Mouse (Mus musculus): ENCODE measurements around the gene Fgfr2. TPM values are rescaled to one million over a fixed set of nuclear protein-coding genes. Genes with fewer than 3 reads are reported as not detected.

Gene Fgfr2
- polyA plus RNA-seq, 1 experiment from 2014 or later, result 169 TPM

DNA sequence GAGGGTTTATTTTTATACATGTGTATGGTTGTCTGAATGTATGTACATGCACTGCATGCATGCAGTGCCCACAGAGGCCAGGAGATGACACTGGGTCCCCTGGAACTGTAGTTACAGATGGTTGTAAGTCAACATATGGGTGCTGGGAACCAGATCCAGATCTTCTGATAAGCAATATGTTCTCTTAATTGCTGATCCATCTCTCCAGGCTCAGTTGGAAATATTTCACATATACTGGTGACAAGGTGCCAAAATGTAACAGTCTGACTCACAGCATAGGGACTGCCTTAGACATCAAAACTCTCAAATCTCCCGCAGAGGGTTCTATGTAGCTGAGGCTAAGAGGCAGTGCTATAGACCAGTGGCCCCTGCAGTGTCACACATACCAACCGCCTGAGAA lies 646.7 kb downstream of the Fgfr2 start:
- Histone ChIP-seq H3K9me3 (ENCODE audit: control insufficient read depth, low read depth, low read length) (no peaks in the 10 kb centered on the region), H3K36me3 (ENCODE audit: control insufficient read depth, insufficient read depth, low read length) (no peaks in the 10 kb centered on the region), H3K27ac (ENCODE audit: low read length) (no peak overlapping the region), H3K9ac (replicated peaks; ENCODE audit: low read depth, low read length) (no peak overlapping the region), H3K4me2 (replicated peaks; ENCODE audit: low read depth, low read length) (no peak overlapping the region), H3K27me3 (ENCODE audit: control insufficient read depth, insufficient read depth, low read length) (no peaks in the 10 kb centered on the region), H3K4me1 (ENCODE audit: control insufficient read depth, insufficient read depth, low read length) (no peaks in the 10 kb centered on the region), H3K4me3 (ENCODE audit: low read depth, low read length) (no peak overlapping the region)
- WGBS, result 90% methylated on average over 2 of the region's 2 CpGs
- ATAC-seq (ENCODE audit: insufficient number of reproducible peaks, insufficient read depth, low FRiP score, low read depth), result no peak

DNA sequence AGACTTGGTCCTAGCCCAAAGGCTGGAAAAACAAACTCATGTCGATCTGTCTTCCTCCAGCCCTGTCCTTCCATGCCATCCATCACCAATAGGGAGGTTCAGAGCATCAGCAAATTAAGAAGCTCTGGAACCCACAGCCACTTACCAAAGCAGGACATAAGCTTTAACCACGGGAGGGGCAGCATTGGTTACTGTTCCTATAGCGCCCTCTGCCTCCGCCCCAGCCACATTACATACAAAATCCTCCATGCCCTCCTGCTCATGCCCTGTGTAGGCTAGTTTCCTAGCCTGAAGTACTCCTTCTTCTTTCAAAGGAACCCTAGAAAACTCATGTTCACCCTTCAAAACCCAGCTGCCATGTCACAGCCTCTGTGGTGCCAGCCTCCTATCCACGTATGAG lies 648.1 kb downstream of the Fgfr2 start:
- ATAC-seq (ENCODE audit: insufficient number of reproducible peaks, insufficient read depth, low FRiP score, low read depth), result no peak
- Histone ChIP-seq H3K36me3 (ENCODE audit: control insufficient read depth, insufficient read depth, low read length) (no peaks in the 10 kb centered on the region), H3K9ac (replicated peaks; ENCODE audit: low read depth, low read length) (no peak overlapping the region), H3K9me3 (ENCODE audit: control insufficient read depth, low read depth, low read length) (no peaks in the 10 kb centered on the region), H3K27ac (ENCODE audit: low read length) (no peak overlapping the region), H3K4me2 (replicated peaks; ENCODE audit: low read depth, low read length) (no peak overlapping the region), H3K4me3 (ENCODE audit: low read depth, low read length) (no peak overlapping the region), H3K4me1 (ENCODE audit: control insufficient read depth, insufficient read depth, low read length) (no peaks in the 10 kb centered on the region), H3K27me3 (ENCODE audit: control insufficient read depth, insufficient read depth, low read length) (no peaks in the 10 kb centered on the region)
- 21% methylated on average over 5 of the region's 5 CpGs for WGBS

DNA sequence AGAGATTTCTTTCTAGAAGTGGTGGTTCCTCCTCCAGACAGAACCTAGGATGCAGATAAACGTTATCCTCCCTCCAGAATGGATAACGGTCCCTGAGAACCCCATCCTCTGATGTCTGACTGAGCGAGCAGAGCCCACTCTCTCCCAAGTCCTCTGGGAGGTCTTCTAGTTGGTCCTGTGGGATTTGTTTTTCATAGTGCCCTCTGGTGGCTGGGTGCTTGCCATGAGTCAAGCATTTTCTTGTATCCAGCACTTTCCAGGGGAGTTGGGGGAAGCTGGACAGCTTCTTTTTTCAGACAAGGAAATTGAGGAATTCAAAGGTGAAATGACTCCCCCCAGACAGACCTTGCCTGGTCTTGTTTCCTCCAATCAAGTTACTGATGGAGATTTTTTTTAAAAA lies 651.8 kb downstream of the Fgfr2 start:
- Histone ChIP-seq H3K9ac (replicated peaks; ENCODE audit: low read depth, low read length) (no peak overlapping the region), H3K4me3 (ENCODE audit: low read depth, low read length) (no peak overlapping the region), H3K36me3 (ENCODE audit: control insufficient read depth, insufficient read depth, low read length) (no peaks in the 10 kb centered on the region), H3K4me2 (replicated peaks; ENCODE audit: low read depth, low read length) (no peak overlapping the region), H3K9me3 (ENCODE audit: control insufficient read depth, low read depth, low read length) (no peaks in the 10 kb centered on the region), H3K27me3 (ENCODE audit: control insufficient read depth, insufficient read depth, low read length) (no peaks in the 10 kb centered on the region), H3K27ac (ENCODE audit: low read length) (no peak overlapping the region), H3K4me1 (ENCODE audit: control insufficient read depth, insufficient read depth, low read length) (no peaks in the 10 kb centered on the region)
- no peak for ATAC-seq (ENCODE audit: insufficient number of reproducible peaks, insufficient read depth, low FRiP score, low read depth)
- WGBS, result 57% methylated on average over 3 of the region's 3 CpGs

DNA sequence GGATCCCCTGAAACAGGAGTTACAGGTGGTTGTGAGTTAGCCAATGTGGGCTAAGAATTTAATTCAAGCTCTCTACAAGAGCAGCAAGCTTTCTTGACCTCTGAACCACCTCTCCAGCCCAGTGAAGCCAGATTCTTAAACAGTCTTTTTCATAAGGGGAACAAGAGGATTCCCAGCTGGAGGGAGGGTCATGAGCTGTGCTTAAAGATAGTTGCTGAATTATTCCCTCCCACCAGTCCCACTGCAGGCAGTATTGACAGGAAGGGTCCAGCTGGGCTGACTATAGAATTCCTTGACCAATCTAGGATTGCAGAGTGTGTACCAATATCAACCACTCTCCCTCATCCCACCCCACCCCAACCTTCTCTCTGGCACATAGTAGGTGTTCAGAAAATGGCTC lies 654.8 kb downstream of the Fgfr2 start:
- Histone ChIP-seq H3K9ac (replicated peaks; ENCODE audit: low read depth, low read length) (no peak overlapping the region), H3K27ac (ENCODE audit: low read length) (no peak overlapping the region), H3K4me3 (ENCODE audit: low read depth, low read length) (no peak overlapping the region), H3K36me3 (ENCODE audit: control insufficient read depth, insufficient read depth, low read length) (no peaks in the 10 kb centered on the region), H3K27me3 (ENCODE audit: control insufficient read depth, insufficient read depth, low read length) (no peaks in the 10 kb centered on the region), H3K9me3 (ENCODE audit: control insufficient read depth, low read depth, low read length) (no peaks in the 10 kb centered on the region), H3K4me2 (replicated peaks; ENCODE audit: low read depth, low read length) (no peak overlapping the region), H3K4me1 (ENCODE audit: control insufficient read depth, insufficient read depth, low read length) (no peaks in the 10 kb centered on the region)
- ATAC-seq (ENCODE audit: insufficient number of reproducible peaks, insufficient read depth, low FRiP score, low read depth), result no peak

DNA sequence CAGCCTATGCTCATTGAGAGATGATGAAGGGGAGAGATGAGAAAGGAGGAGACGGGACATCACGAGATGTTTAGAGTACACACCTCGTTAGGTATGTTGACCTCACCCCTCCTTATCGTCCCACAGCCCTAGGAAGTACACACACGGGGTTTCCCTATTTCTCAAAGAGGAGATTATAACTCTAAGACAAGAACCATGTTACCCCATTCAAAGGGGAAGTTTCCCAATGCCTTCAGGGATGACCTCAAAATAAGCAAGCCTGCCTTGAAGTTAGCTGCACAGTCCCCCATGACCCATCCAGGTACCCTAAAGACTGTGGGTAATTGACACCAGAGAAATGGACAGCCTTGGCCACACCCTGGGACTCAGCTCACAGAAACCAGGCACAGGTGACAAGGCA lies 657.3 kb downstream of the Fgfr2 start:
- no peaks in the 10 kb centered on the region for H3K27me3 ChIP-seq (ENCODE audit: control insufficient read depth, insufficient read depth, low read length)
- no peak overlapping the region for H3K4me2 ChIP-seq (replicated peaks; ENCODE audit: low read depth, low read length)
- ATAC-seq (ENCODE audit: insufficient number of reproducible peaks, insufficient read depth, low FRiP score, low read depth), result no peak
- H3K4me1 ChIP-seq (ENCODE audit: control insufficient read depth, insufficient read depth, low read length), result no peaks in the 10 kb centered on the region
- H3K27ac ChIP-seq (ENCODE audit: low read length), result no peak overlapping the region
- no peak overlapping the region for H3K9ac ChIP-seq (replicated peaks; ENCODE audit: low read depth, low read length)
- no peaks in the 10 kb centered on the region for H3K9me3 ChIP-seq (ENCODE audit: control insufficient read depth, low read depth, low read length)
- WGBS, result 86% methylated on average over 5 of the region's 5 CpGs
- H3K4me3 ChIP-seq (ENCODE audit: low read depth, low read length), result no peak overlapping the region
- no peaks in the 10 kb centered on the region for H3K36me3 ChIP-seq (ENCODE audit: control insufficient read depth, insufficient read depth, low read length)

DNA sequence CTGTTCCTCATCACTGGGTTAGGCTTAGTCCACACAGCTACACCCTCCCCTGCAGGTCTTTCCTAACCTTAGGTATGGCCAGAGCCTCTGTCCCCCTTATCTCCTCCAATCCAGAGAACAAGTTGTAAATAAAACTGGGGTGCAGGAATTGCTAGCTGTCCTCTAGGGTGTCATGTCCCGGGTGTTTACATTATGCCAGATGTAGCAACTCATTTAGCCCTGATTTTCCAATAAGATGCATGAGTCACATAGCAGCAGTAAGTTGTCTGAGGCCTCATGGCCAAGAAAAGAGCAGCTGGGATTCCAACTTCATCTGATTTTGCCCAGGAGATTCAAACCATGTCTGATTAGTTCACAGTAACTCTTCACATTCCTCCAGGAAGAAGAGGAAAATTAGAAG lies 658.3 kb downstream of the Fgfr2 start:
- no peaks in the 10 kb centered on the region for H3K9me3 ChIP-seq (ENCODE audit: control insufficient read depth, low read depth, low read length)
- H3K9ac ChIP-seq (replicated peaks; ENCODE audit: low read depth, low read length), result no peak overlapping the region
- H3K27me3 ChIP-seq (ENCODE audit: control insufficient read depth, insufficient read depth, low read length), result no peaks in the 10 kb centered on the region
- H3K27ac ChIP-seq (ENCODE audit: low read length), result no peak overlapping the region
- no peaks in the 10 kb centered on the region for H3K36me3 ChIP-seq (ENCODE audit: control insufficient read depth, insufficient read depth, low read length)
- H3K4me2 ChIP-seq (replicated peaks; ENCODE audit: low read depth, low read length), result no peak overlapping the region
- 70% methylated on average over 1 of the region's 1 CpGs for WGBS
- no peak for ATAC-seq (ENCODE audit: insufficient number of reproducible peaks, insufficient read depth, low FRiP score, low read depth)
- no peak overlapping the region for H3K4me3 ChIP-seq (ENCODE audit: low read depth, low read length)
- no peaks in the 10 kb centered on the region for H3K4me1 ChIP-seq (ENCODE audit: control insufficient read depth, insufficient read depth, low read length)

DNA sequence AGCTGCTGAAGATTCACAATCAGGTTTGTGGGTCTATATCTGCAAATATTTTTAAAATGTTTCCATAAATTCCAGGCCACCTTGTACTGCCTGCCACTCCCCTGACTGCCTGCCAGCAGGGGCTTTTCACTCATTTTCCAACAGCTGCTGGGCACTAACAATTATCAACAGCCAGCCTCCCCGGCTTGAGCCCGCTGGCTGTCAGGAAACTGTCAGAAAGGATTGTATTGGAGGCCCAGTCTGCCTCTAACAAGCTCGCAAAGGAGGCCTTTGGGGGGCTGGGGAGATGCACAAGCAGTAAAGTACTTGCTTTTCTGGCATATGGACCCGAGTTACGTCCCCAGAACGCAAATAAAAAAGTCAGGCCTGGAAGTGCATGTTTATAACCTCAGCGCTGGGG lies 664.7 kb downstream of the Fgfr2 start:
- H3K27me3 ChIP-seq (ENCODE audit: control insufficient read depth, insufficient read depth, low read length), result no peaks in the 10 kb centered on the region
- H3K36me3 ChIP-seq (ENCODE audit: control insufficient read depth, insufficient read depth, low read length), result no peaks in the 10 kb centered on the region
- H3K9me3 ChIP-seq (ENCODE audit: control insufficient read depth, low read depth, low read length), result no peaks in the 10 kb centered on the region
- no peak overlapping the region for H3K4me2 ChIP-seq (replicated peaks; ENCODE audit: low read depth, low read length)
- no peak for ATAC-seq (ENCODE audit: insufficient number of reproducible peaks, insufficient read depth, low FRiP score, low read depth)
- H3K4me1 ChIP-seq (ENCODE audit: control insufficient read depth, insufficient read depth, low read length), result no peaks in the 10 kb centered on the region
- H3K27ac ChIP-seq (ENCODE audit: low read length), result no peak overlapping the region
- H3K9ac ChIP-seq (replicated peaks; ENCODE audit: low read depth, low read length), result no peak overlapping the region
- H3K4me3 ChIP-seq (ENCODE audit: low read depth, low read length), result no peak overlapping the region
- 37% methylated on average over 7 of the region's 7 CpGs for WGBS

DNA sequence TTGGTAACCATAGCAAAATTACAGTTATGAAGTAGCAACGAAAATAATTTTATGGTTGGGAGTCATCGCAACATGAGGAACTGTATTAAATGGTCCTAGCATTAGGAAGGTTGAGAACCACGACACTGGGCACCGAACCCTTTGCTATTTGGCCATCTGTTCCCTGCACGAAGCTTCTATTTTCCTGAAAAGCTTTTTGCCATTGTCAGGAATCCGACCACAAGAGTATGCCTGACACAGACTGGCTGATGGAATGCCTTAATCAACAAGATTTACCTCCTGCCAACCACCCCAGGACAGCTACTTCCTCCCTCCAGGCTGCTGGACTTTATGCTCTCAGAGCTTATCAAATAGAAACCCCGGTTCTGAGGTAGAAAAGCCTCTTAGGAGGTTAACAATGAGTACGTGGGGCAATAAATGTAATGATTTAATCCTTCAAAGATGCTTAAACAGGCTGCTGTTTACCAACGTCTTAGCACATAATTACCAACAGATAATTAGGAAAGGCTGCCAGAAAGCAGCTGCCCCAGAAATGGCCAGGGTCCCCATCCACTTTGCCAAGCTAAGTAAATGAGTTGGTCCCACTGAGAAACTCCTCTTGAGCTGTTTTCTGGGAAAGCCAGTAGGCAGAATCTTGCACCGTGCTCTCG lies 668.0 kb downstream of the Fgfr2 start:
- 56% methylated on average over 11 of the region's 11 CpGs for WGBS
- ATAC-seq (ENCODE audit: insufficient number of reproducible peaks, insufficient read depth, low FRiP score, low read depth), result no peak

More for the DNA sequence above, 668.0 kb downstream of the Fgfr2 start:
- no peak overlapping the region for H3K9ac ChIP-seq (replicated peaks; ENCODE audit: low read depth, low read length)
- H3K4me1 ChIP-seq (ENCODE audit: control insufficient read depth, insufficient read depth, low read length), result no peaks in the 10 kb centered on the region
- no peak overlapping the region for H3K27ac ChIP-seq (ENCODE audit: low read length)
- no peaks in the 10 kb centered on the region; the same call in 1 of the 2 replicates for H3K9me3 ChIP-seq (ENCODE audit: control insufficient read depth, low read depth, low read length)
- H3K4me2 ChIP-seq (replicated peaks; ENCODE audit: low read depth, low read length), result no peak overlapping the region
- no peaks in the 10 kb centered on the region for H3K27me3 ChIP-seq (ENCODE audit: control insufficient read depth, insufficient read depth, low read length)
- H3K36me3 ChIP-seq (ENCODE audit: control insufficient read depth, insufficient read depth, low read length), result no peaks in the 10 kb centered on the region
- no peak overlapping the region for H3K4me3 ChIP-seq (ENCODE audit: low read depth, low read length)

Measured in stomach, embryonic 14.5 days (tissue).